Mouse (Mus musculus) layer of hippocampus, postnatal 14 days (tissue): ENCODE results near the gene Fam131a. TPM values are rescaled to one million over a fixed set of nuclear protein-coding genes. Genes with fewer than 3 reads are reported as not detected.

Experiments
- DNase-seq, 2 experiments: peaks; one replicate each; pipeline ENCODE4 v3.0.0; 2021 to 2022; ENCODE audit warnings: low spot score in 2 of 2, mixed read lengths in 1 of 2
- total RNA-seq, 2 experiments: library from RNA; stranded (reverse); gene quantifications; 2 replicates each; pipeline ENCODE4 v1.2.3; 2021

The Fam131a gene
- total RNA-seq, 2 experiments from 2014 or later, result 432 to 446 TPM

GRCm38 (mm10) chr16:20736168-20736567 is 43.1 kb downstream of the Fam131a start:
- no peak for DNase-seq

- no peak for DNase-seq
These were observed 43.8 kb downstream of the Fam131a start for GRCm38 (mm10) chr16:20736823-20737222.

GRCm38 (mm10) chr16:20739845-20740244 is 46.8 kb downstream of the Fam131a start:
- DNase-seq, result no peak

GRCm38 (mm10) chr16:20746641-20747040 is 53.6 kb downstream of the Fam131a start:
- peak; percentile 67 to 75 for DNase-seq

DNA sequence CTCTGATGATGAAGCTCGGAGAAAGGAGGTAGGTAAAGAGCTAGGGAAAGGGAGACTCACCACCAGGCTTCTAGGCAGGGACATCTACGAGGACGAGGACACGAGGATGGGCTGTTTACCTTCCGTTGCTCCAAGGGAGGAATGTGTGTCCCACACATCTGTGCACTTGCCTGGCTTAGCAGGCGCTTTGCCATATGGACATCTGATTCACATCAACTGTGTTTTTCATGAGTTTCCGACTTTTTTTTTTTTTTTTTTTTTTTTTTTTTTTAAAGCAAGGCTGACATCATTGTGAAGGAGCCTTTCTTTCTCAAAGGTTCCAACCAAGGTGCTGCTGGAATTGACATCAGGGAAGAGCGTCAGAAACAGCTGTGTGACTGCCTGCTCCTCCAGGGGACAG is 57.5 kb downstream of the Fam131a start:
- no peak for DNase-seq

Other genes with a start within 250 kb of the Fam131a start
- gene Eif2b5, start 194.4 kb upstream of the Fam131a start, total RNA-seq, result 10 to 100 TPM; 51.7 to 54.1 TPM
- 10 to 100 TPM; 77.2 to 78.9 TPM for gene Dvl3, start 176.3 kb upstream of the Fam131a start, total RNA-seq
- 100 to 1,000 TPM; 893 to 941 TPM for gene Ap2m1, start 157.8 kb upstream of the Fam131a start, total RNA-seq
- 10 to 100 TPM; 82.8 to 87.9 TPM for gene Abcf3, start 144.7 kb upstream of the Fam131a start, total RNA-seq
- 10 to 100 TPM; 30.8 to 43.6 TPM for gene Vwa5b2, start 103.8 kb upstream of the Fam131a start, total RNA-seq
- gene Eef1akmt4, start 81.6 kb upstream of the Fam131a start, total RNA-seq, result 1 to 10 TPM; 1.7 to 3.6 TPM
- gene Gm49333, start 81.6 kb upstream of the Fam131a start, total RNA-seq, result not detected
- 10 to 100 TPM; 12.3 to 14.1 TPM for gene Alg3, start 81.5 kb upstream of the Fam131a start, total RNA-seq
- gene Camk2n2, start 72.0 kb upstream of the Fam131a start, total RNA-seq, result 100 to 1,000 TPM; 118 to 125 TPM
- 10 to 100 TPM; 27.2 to 30.8 TPM for gene Ece2, start 63.4 kb upstream of the Fam131a start, total RNA-seq
- gene Psmd2, start 41.6 kb upstream of the Fam131a start, total RNA-seq, result 100 to 1,000 TPM; 239 to 245 TPM
- 100 to 1,000 TPM; 336 to 340 TPM for gene Eif4g1, start 24.9 kb upstream of the Fam131a start, total RNA-seq
- gene Polr2h, start 24.4 kb downstream of the Fam131a start, total RNA-seq, result 10 to 100 TPM; 22.4 to 25.7 TPM
- gene Clcn2, start 24.5 kb downstream of the Fam131a start, total RNA-seq, result 10 to 100 TPM; 49.9 to 60.4 TPM
- gene Chrd, start 39.9 kb downstream of the Fam131a start, total RNA-seq, result 10 to 100 TPM; 36.4 to 45.8 TPM
- 1 to 10 TPM; 5.0 to 5.9 TPM for gene Thpo, start 41.3 kb downstream of the Fam131a start, total RNA-seq